Mouse (Mus musculus) liver, postnatal 0 days (tissue): ENCODE results near the gene Gm11559. TPM values are rescaled to one million over a fixed set of nuclear protein-coding genes. Genes with fewer than 3 reads are reported as not detected.
"Not testable (repeated sequence)": the region's sequence is repeated elsewhere in the genome, so short reads cannot be mapped to it uniquely, and the experiment has no call there.

ENCODE experiments used
- ATAC-seq: fragments of 200-750 bp; cut with Nextera tagmentation; 2 replicates; pipeline ENCODE4 v1.8.0; 2017; ENCODE audit warnings: mild to moderate bottlenecking, moderate library complexity
- DNase-seq: peaks from one replicate; pipeline ENCODE4 v3.0.0-alpha.2; 2016
- H3K27ac ChIP-seq: fragments of 300-500 bp; sonication (generic); 2 replicates; pipeline ENCODE4 v1.5.1; 2014; ENCODE audit warnings: antibody characterized with exemption, moderate library complexity, mild to moderate bottlenecking, low read depth
- H3K27me3 ChIP-seq: fragments of 300-500 bp; sonication (generic); 2 replicates; pipeline ENCODE4 v1.6.1; 2014; ENCODE audit warnings: low read length, control low read depth, mixed read lengths; ENCODE audit not compliant: insufficient read depth
- H3K36me3 ChIP-seq: fragments of 300-500 bp; sonication (generic); replicated peaks from 2 replicates; pipeline ENCODE4 v1.6.1; 2014; ENCODE audit warnings: mild to moderate bottlenecking, control low read depth, low read length, moderate library complexity, mixed read lengths; ENCODE audit not compliant: insufficient read depth
- H3K4me1 ChIP-seq: fragments of 300-500 bp; sonication (generic); 2 replicates; pipeline ENCODE4 v1.6.1; 2014; ENCODE audit warnings: antibody characterized with exemption, mild to moderate bottlenecking, control low read depth; ENCODE audit not compliant: insufficient read depth
- H3K4me2 ChIP-seq: fragments of 300-500 bp; sonication (generic); 2 replicates; pipeline ENCODE4 v1.6.1; 2014; ENCODE audit warnings: low read depth, mild to moderate bottlenecking, low read length, moderate library complexity, mixed read lengths
- H3K4me3 ChIP-seq: fragments of 300-500 bp; sonication (generic); 2 replicates; pipeline ENCODE4 v1.5.1; 2014; ENCODE audit warnings: low read depth, low read length
- H3K9ac ChIP-seq: fragments of 300-500 bp; sonication (generic); replicated peaks from 2 replicates; pipeline ENCODE4 v1.6.1; 2014; ENCODE audit warnings: mild to moderate bottlenecking, moderate library complexity
- H3K9me3 ChIP-seq: fragments of 300-500 bp; sonication (generic); 2 replicates; pipeline ENCODE4 v1.6.1; 2016; ENCODE audit warnings: mild to moderate bottlenecking, control low read depth, low read length, mixed read lengths
- CTCF ChIP-seq: sonication (generic); IDR thresholded peaks from 2 replicates; pipeline ENCODE4 v1.5.1; 2016; ENCODE audit warnings: antibody characterized with exemption, low read depth
- EP300 ChIP-seq: IDR thresholded peaks from 2 replicates; pipeline ENCODE4 v1.6.1; 2016; ENCODE audit warnings: antibody characterized with exemption, low read depth, mild to moderate bottlenecking
- WGBS: fragments of 180-500 bp; shearing (Covaris S2); extraction: QIAGEN DNeasy Blood & Tissue Kit; methylation state at CpG from one replicate; pipeline ENCODE4 v1.1.7; 2014; ENCODE audit not compliant: insufficient replicate concordance; 5-methylcytosine and 5-hydroxymethylcytosine counted together
- polyA plus RNA-seq: library from polyadenylated mRNA; unstranded; fragments of >200 nt; fragmentation: Nextera tagmentation; extraction: Ambion mirVana; gene quantifications from 2 replicates; pipeline ENCODE4 v1.2.1, GENCODE M21; 2015

Gm11559 gene
- polyA plus RNA-seq, 1 experiment from 2014 or later: not detected

GRCm38 (mm10) chr11:99857617-99858016 is 6.7 kb upstream of the Gm11559 start, which contains the start of gene Gm11568:
Gm11568 (plus strand) TSS chr11:99857917.
- no peaks in the 10 kb centered on the region for H3K9me3 ChIP-seq
- 76% methylated on average over 2 of the region's 2 CpGs for WGBS
- no peaks in the 10 kb centered on the region for H3K27me3 ChIP-seq
- DNase-seq (no peak), ATAC-seq (no peak)
- H3K4me3 ChIP-seq: no peak within 1 kb of the TSS
- H3K27ac ChIP-seq: no peak within 1 kb of the TSS
- H3K9ac ChIP-seq: no peak within 1 kb of the TSS
- no peak for TF ChIP-seq CTCF
- no peak for TF ChIP-seq EP300
- no peaks in the 10 kb centered on the region for H3K4me1 ChIP-seq
- no peaks in the 10 kb centered on the region for H3K36me3 ChIP-seq
- no peak within 1 kb of the TSS for H3K4me2 ChIP-seq

GRCm38 (mm10) chr11:99858761-99859160 is 5.5 kb upstream of the Gm11559 start:
- no peak overlapping the region for H3K4me3 ChIP-seq
- DNase-seq (no peak), ATAC-seq (no peak)
- H3K27ac ChIP-seq: no peak overlapping the region
- H3K4me2 ChIP-seq: no peak overlapping the region
- no peaks in the 10 kb centered on the region for H3K9me3 ChIP-seq
- 60% methylated on average over 2 of the region's 2 CpGs for WGBS
- no peaks in the 10 kb centered on the region for H3K27me3 ChIP-seq
- TF ChIP-seq CTCF: no peak
- TF ChIP-seq EP300: no peak
- H3K4me1 ChIP-seq: no peaks in the 10 kb centered on the region
- H3K9ac ChIP-seq: no peak overlapping the region
- no peaks in the 10 kb centered on the region for H3K36me3 ChIP-seq

- not testable (repeated sequence) for H3K4me2 ChIP-seq, H3K9me3 ChIP-seq, H3K4me1 ChIP-seq, H3K4me3 ChIP-seq, H3K36me3 ChIP-seq, DNase-seq, H3K27ac ChIP-seq, ATAC-seq, H3K9ac ChIP-seq, H3K27me3 ChIP-seq
- 57% methylated on average over 1 of the region's 1 CpGs for WGBS
Observed at GRCm38 (mm10) chr11:99873089-99873488, 8.8 kb downstream of the Gm11559 start, which contains the start of gene Krtap9-1. Krtap9-1 (plus strand) TSS chr11:99873389.

GRCm38 (mm10) chr11:99878887-99879286 is 14.6 kb downstream of the Gm11559 start, which contains the start of gene Gm11567:
Gm11567 (plus strand) TSS chr11:99879187.
- H3K4me3 ChIP-seq, ATAC-seq, DNase-seq, H3K4me2 ChIP-seq, H3K36me3 ChIP-seq, H3K9ac ChIP-seq, H3K4me1 ChIP-seq, H3K27ac ChIP-seq, H3K27me3 ChIP-seq, H3K9me3 ChIP-seq: not testable (repeated sequence)
- 41% methylated on average over 1 of the region's 1 CpGs for WGBS

- Histone ChIP-seq H3K9ac (no peak within 1 kb of the TSS), H3K4me3 (no peak within 1 kb of the TSS), H3K4me1 (no peaks in the 10 kb centered on the region), H3K27me3 (no peaks in the 10 kb centered on the region), H3K36me3 (no peaks in the 10 kb centered on the region), H3K4me2 (no peak within 1 kb of the TSS), H3K27ac (no peak within 1 kb of the TSS), H3K9me3 (no peaks in the 10 kb centered on the region)
- no peak for DNase-seq
- ATAC-seq: no peak
- WGBS: 66% methylated on average over 2 of the region's 2 CpGs
- no peak for TF ChIP-seq CTCF
- TF ChIP-seq EP300: no peak
Observed at GRCm38 (mm10) chr11:99907620-99908019, 43.3 kb downstream of the Gm11559 start, which contains the start of gene Krtap31-1. Krtap31-1 (plus strand) TSS chr11:99907920.

GRCm38 (mm10) chr11:99914451-99914850 is 50.2 kb downstream of the Gm11559 start, which contains the start of gene Gm11565:
Gm11565 (plus strand) TSS chr11:99914751.
- no peak for DNase-seq
- H3K27me3 ChIP-seq: no peaks in the 10 kb centered on the region
- TF ChIP-seq CTCF: no peak
- no peak within 1 kb of the TSS for H3K4me3 ChIP-seq
- H3K4me1 ChIP-seq: no peaks in the 10 kb centered on the region
- no peak within 1 kb of the TSS for H3K4me2 ChIP-seq
- 76% methylated on average over 3 of the region's 3 CpGs for WGBS
- H3K9ac ChIP-seq: no peak within 1 kb of the TSS
- no peak for ATAC-seq
- no peaks in the 10 kb centered on the region for H3K9me3 ChIP-seq
- no peaks in the 10 kb centered on the region for H3K36me3 ChIP-seq
- no peak within 1 kb of the TSS for H3K27ac ChIP-seq

Other genes with a start within 250 kb of the Gm11559 start
- not detected in 2 replicates for gene Krtap2-4, start 249.6 kb upstream of the Gm11559 start, polyA plus RNA-seq
- not detected in 2 replicates for gene Gm11562, start 244.0 kb upstream of the Gm11559 start, polyA plus RNA-seq
- not detected in 2 replicates for gene Krtap4-1, start 236.2 kb upstream of the Gm11559 start, polyA plus RNA-seq
- gene Krtap4-2, start 229.4 kb upstream of the Gm11559 start, polyA plus RNA-seq: not detected in 2 replicates
- not detected in 2 replicates for gene Krtap4-7, start 220.4 kb upstream of the Gm11559 start, polyA plus RNA-seq
- not detected in 2 replicates for gene Gm11555, start 214.2 kb upstream of the Gm11559 start, polyA plus RNA-seq
- not detected in 2 replicates for gene Gm11563, start 205.5 kb upstream of the Gm11559 start, polyA plus RNA-seq
- not detected in 2 replicates for gene Krtap4-6, start 198.5 kb upstream of the Gm11559 start, polyA plus RNA-seq
- gene Gm14190, start 173.7 kb upstream of the Gm11559 start, polyA plus RNA-seq: not detected in 2 replicates
- gene Gm14180, start 130.2 kb upstream of the Gm11559 start, polyA plus RNA-seq: not detected in 2 replicates
- not detected in 2 replicates for gene Gm11595, start 91.6 kb upstream of the Gm11559 start, polyA plus RNA-seq
- not detected in 2 replicates for gene Krtap4-8, start 83.8 kb upstream of the Gm11559 start, polyA plus RNA-seq
- not detected in 2 replicates for gene Krtap4-9, start 79.3 kb upstream of the Gm11559 start, polyA plus RNA-seq
- gene Gm11596, start 71.0 kb upstream of the Gm11559 start, polyA plus RNA-seq: not detected in 2 replicates
- not detected in 2 replicates for gene Gm11569, start 65.5 kb upstream of the Gm11559 start, polyA plus RNA-seq
- not detected in 2 replicates for gene Gm11554, start 60.0 kb upstream of the Gm11559 start, polyA plus RNA-seq
- not detected in 2 replicates for gene Krtap4-13, start 54.6 kb upstream of the Gm11559 start, polyA plus RNA-seq
- not detected in 2 replicates for gene Gm11564, start 48.8 kb upstream of the Gm11559 start, polyA plus RNA-seq
- gene 2300003K06Rik, start 26.4 kb upstream of the Gm11559 start, polyA plus RNA-seq: not detected in 2 replicates
- not detected in 2 replicates for gene Krtap4-16, start 12.9 kb upstream of the Gm11559 start, polyA plus RNA-seq
- gene Gm11568, start 6.6 kb upstream of the Gm11559 start, polyA plus RNA-seq: not detected in 2 replicates
- not detected in 2 replicates for gene Krtap9-1, start 8.9 kb downstream of the Gm11559 start, polyA plus RNA-seq
- gene Gm11567, start 14.7 kb downstream of the Gm11559 start, polyA plus RNA-seq: not detected in 2 replicates
- not detected in 2 replicates for gene Krtap31-1, start 43.4 kb downstream of the Gm11559 start, polyA plus RNA-seq
- not detected in 2 replicates for gene Gm11565, start 50.3 kb downstream of the Gm11559 start, polyA plus RNA-seq
- not detected in 2 replicates for gene Krtap31-2, start 71.8 kb downstream of the Gm11559 start, polyA plus RNA-seq
- not detected in 2 replicates for gene Krtap9-5, start 84.0 kb downstream of the Gm11559 start, polyA plus RNA-seq
- not detected in 2 replicates for gene Krtap29-1, start 114.6 kb downstream of the Gm11559 start, polyA plus RNA-seq
- not detected in 2 replicates for gene Krtap16-1, start 122.1 kb downstream of the Gm11559 start, polyA plus RNA-seq
- gene Krtap17-1, start 129.5 kb downstream of the Gm11559 start, polyA plus RNA-seq: not detected in 2 replicates
- not detected in 2 replicates for gene Krt33a, start 151.7 kb downstream of the Gm11559 start, polyA plus RNA-seq
- not detected in 2 replicates for gene Krt33b, start 165.4 kb downstream of the Gm11559 start, polyA plus RNA-seq
- not detected in 2 replicates for gene Krt34, start 177.1 kb downstream of the Gm11559 start, polyA plus RNA-seq
- not detected in 2 replicates for gene Krt31, start 186.1 kb downstream of the Gm11559 start, polyA plus RNA-seq
- not detected in 2 replicates for gene Krt32, start 223.8 kb downstream of the Gm11559 start, polyA plus RNA-seq
- not detected in 2 replicates for gene Krt35, start 231.8 kb downstream of the Gm11559 start, polyA plus RNA-seq
- not detected in 2 replicates for gene Krt36, start 241.2 kb downstream of the Gm11559 start, polyA plus RNA-seq